In genomic region chr2:115581241-115581988, GRCm38 (mm10) we compare ENCODE assay signal across 8 mouse cellular contexts. TPM values are rescaled to one million over a fixed set of nuclear protein-coding genes. Genes with fewer than 3 reads are reported as not detected.
DNase-seq lines count a peak whose midpoint lies in the region; ATAC-seq and TF ChIP-seq lines count a peak whose summit lies in the region.

Gene BC052040, plus strand, starts transcription at chr2:115581716.

- H3K27me3 ChIP-seq in hindbrain, postnatal 0 days (ENCODE audit: insufficient read depth, low read length) = no peaks in the 10 kb centered on the region

- intact Hi-C loops in gastrocnemius, adult 2 months (cut with DNase I) = loop anchor here (10.0 kb wide), 1 partner anchor 927 kb away; the partner anchor contains the start of gene Dph6
- intact Hi-C loops in left cerebral cortex, adult 2 months (cut with DNase I) = no loop called here

- H3K9me3 ChIP-seq in hindbrain, postnatal 0 days (ENCODE audit: low read length) = no peaks in the 10 kb centered on the region

- peak within 1 kb of the TSS; percentile 68 for H3K9ac ChIP-seq in hindbrain, postnatal 0 days (replicated peaks; ENCODE audit: low read length)

- peak; percentile 19 for TF ChIP-seq CTCF in gastrocnemius, adult 2 months (IDR thresholded peaks at IDR 0.05)
- peak; percentile 31 for TF ChIP-seq CTCF in hindbrain, postnatal 0 days (IDR thresholded peaks at IDR 0.05; ENCODE audit: low read depth)
- peak; percentile 19 for TF ChIP-seq CTCF in left cerebral cortex, adult 2 months (IDR thresholded peaks at IDR 0.05)

- peak within 1 kb of the TSS; percentile 91 for H3K27ac ChIP-seq in gastrocnemius, adult 2 months
- peak within 1 kb of the TSS; percentile 69 for H3K27ac ChIP-seq in hindbrain, postnatal 0 days
- H3K27ac ChIP-seq in left cerebral cortex, adult 2 months = peak within 1 kb of the TSS; percentile 86

- H3K4me2 ChIP-seq in hindbrain, postnatal 0 days (ENCODE audit: low read depth, low read length) = peak within 1 kb of the TSS; percentile 79

- DNase-seq in WW6 (ENCODE audit: low read depth, low spot score) = peak; percentile 70
- peak; percentile 63 to 77 for DNase-seq in cerebellum, postnatal 4 days (ENCODE audit: low spot score in 2 of 2)
- DNase-seq in gastrocnemius, adult 2 months = peak; percentile 90
- DNase-seq in hindbrain, postnatal 0 days (ENCODE audit: low spot score) = peak; percentile 91
- DNase-seq in left cerebral cortex, adult 2 months (ENCODE audit: extremely low spot score in 1 of 2, low spot score in 2 of 2) = peak; percentile 85 to 89
- DNase-seq in right cerebral cortex, adult 2 months (ENCODE audit: low spot score in 2 of 2) = peak; percentile 88 to 93
- peak; percentile 88 for DNase-seq in urinary bladder, postnatal 14 days (ENCODE audit: low spot score)

- ATAC-seq in hindbrain, postnatal 0 days = peak; percentile 97
- peak; percentile 96 for ATAC-seq in megakaryocyte, adult 5-6 weeks (ENCODE audit: poor library complexity, severe bottlenecking)

- H3K4me1 ChIP-seq in hindbrain, postnatal 0 days (ENCODE audit: insufficient read depth, low read length) = peaks cover 7% of the 10 kb centered on the region

- WGBS in hindbrain, postnatal 0 days = under 1% methylated on average over 41 of the region's 41 CpGs

- peak within 1 kb of the TSS; percentile 93 for H3K4me3 ChIP-seq in gastrocnemius, adult 2 months
- peak within 1 kb of the TSS; percentile 82 for H3K4me3 ChIP-seq in hindbrain, postnatal 0 days (ENCODE audit: low read length)
- peak within 1 kb of the TSS; percentile 69 for H3K4me3 ChIP-seq in left cerebral cortex, adult 2 months

- no peaks in the 10 kb centered on the region for H3K36me3 ChIP-seq in hindbrain, postnatal 0 days (ENCODE audit: insufficient read depth, low read length)

RNA-seq across cellular contexts. Expression of gene BC052040, which starts in this region (rescaled TPM):
- total RNA-seq in gastrocnemius, adult 2 months (2021) = 1 to 10 TPM; 2.4 to 3.9 TPM
- total RNA-seq in hindbrain, postnatal 0 days (2014; rRNA removed) = 11.7 and 14.3 TPM in 2 replicates
- 11.2 and 13.7 TPM in 2 replicates for polyA plus RNA-seq in hindbrain, postnatal 0 days (2015; fragmentation: Nextera tagmentation; extraction: Ambion mirVana)
- 1 to 10 TPM; 6.1 to 8.1 TPM for total RNA-seq in left cerebral cortex, adult 2 months (2021)
- 12.9 and 15.3 TPM in 2 replicates for total RNA-seq in megakaryocyte, adult 5-6 weeks (2015)
- total RNA-seq in megakaryocyte, adult 5-6 weeks (2017) = 2.8 and 3.6 TPM in 2 replicates

Comparison
In these comparisons a context has a peak if more than half of its experiments do, and no peak if none do; other contexts are left out.
1. Peak in every context shown above with its lines: DNase-seq, ATAC-seq, H3K4me3 ChIP-seq and H3K27ac ChIP-seq.